Mouse (Mus musculus) liver, postnatal 0 days (tissue): ENCODE measurements around the gene Mterf1a. TPM values are rescaled to one million over a fixed set of nuclear protein-coding genes. Genes with fewer than 3 reads are reported as not detected.
A peak's percentile ranks its signal among the peaks of the same experiment; 100 is the strongest.

Source experiments
- ATAC-seq: fragments of 200-750 bp; cut with Nextera tagmentation; 2 replicates; pipeline ENCODE4 v1.8.0; 2017; ENCODE audit warnings: mild to moderate bottlenecking, moderate library complexity
- DNase-seq: peaks from one replicate; pipeline ENCODE4 v3.0.0-alpha.2; 2016
- H3K27ac ChIP-seq: fragments of 300-500 bp; sonication (generic); 2 replicates; pipeline ENCODE4 v1.5.1; 2014; ENCODE audit warnings: antibody characterized with exemption, moderate library complexity, mild to moderate bottlenecking, low read depth
- H3K27me3 ChIP-seq: fragments of 300-500 bp; sonication (generic); 2 replicates; pipeline ENCODE4 v1.6.1; 2014; ENCODE audit warnings: low read length, control low read depth, mixed read lengths; ENCODE audit not compliant: insufficient read depth
- H3K36me3 ChIP-seq: fragments of 300-500 bp; sonication (generic); replicated peaks from 2 replicates; pipeline ENCODE4 v1.6.1; 2014; ENCODE audit warnings: mild to moderate bottlenecking, control low read depth, low read length, moderate library complexity, mixed read lengths; ENCODE audit not compliant: insufficient read depth
- H3K4me1 ChIP-seq: fragments of 300-500 bp; sonication (generic); 2 replicates; pipeline ENCODE4 v1.6.1; 2014; ENCODE audit warnings: antibody characterized with exemption, mild to moderate bottlenecking, control low read depth; ENCODE audit not compliant: insufficient read depth
- H3K4me2 ChIP-seq: fragments of 300-500 bp; sonication (generic); 2 replicates; pipeline ENCODE4 v1.6.1; 2014; ENCODE audit warnings: low read depth, mild to moderate bottlenecking, low read length, moderate library complexity, mixed read lengths
- H3K4me3 ChIP-seq: fragments of 300-500 bp; sonication (generic); 2 replicates; pipeline ENCODE4 v1.5.1; 2014; ENCODE audit warnings: low read depth, low read length
- H3K9ac ChIP-seq: fragments of 300-500 bp; sonication (generic); replicated peaks from 2 replicates; pipeline ENCODE4 v1.6.1; 2014; ENCODE audit warnings: mild to moderate bottlenecking, moderate library complexity
- H3K9me3 ChIP-seq: fragments of 300-500 bp; sonication (generic); 2 replicates; pipeline ENCODE4 v1.6.1; 2016; ENCODE audit warnings: mild to moderate bottlenecking, control low read depth, low read length, mixed read lengths
- CTCF ChIP-seq: sonication (generic); IDR thresholded peaks from 2 replicates; pipeline ENCODE4 v1.5.1; 2016; ENCODE audit warnings: antibody characterized with exemption, low read depth
- EP300 ChIP-seq: IDR thresholded peaks from 2 replicates; pipeline ENCODE4 v1.6.1; 2016; ENCODE audit warnings: antibody characterized with exemption, low read depth, mild to moderate bottlenecking
- WGBS: fragments of 180-500 bp; shearing (Covaris S2); extraction: QIAGEN DNeasy Blood & Tissue Kit; methylation state at CpG from one replicate; pipeline ENCODE4 v1.1.7; 2014; ENCODE audit not compliant: insufficient replicate concordance; 5-methylcytosine and 5-hydroxymethylcytosine counted together
- polyA plus RNA-seq: library from polyadenylated mRNA; unstranded; fragments of >200 nt; fragmentation: Nextera tagmentation; extraction: Ambion mirVana; gene quantifications from 2 replicates; pipeline ENCODE4 v1.2.1, GENCODE M21; 2015

The Mterf1a gene
- polyA plus RNA-seq, 1 experiment from 2014 or later: 3.3 TPM

- DNase-seq: no peak
Measured at GRCm38 (mm10) chr5:3935266-3935665, 41.5 kb upstream of the Mterf1a start.

GRCm38 (mm10) chr5:3933551-3933950 is 39.8 kb upstream of the Mterf1a start:
- Histone ChIP-seq H3K27me3 (no peaks in the 10 kb centered on the region), H3K36me3 (no peaks in the 10 kb centered on the region), H3K9me3 (no peaks in the 10 kb centered on the region), H3K4me1 (peaks cover 30% of the 10 kb centered on the region), H3K27ac (no peak overlapping the region), H3K4me3 (no peak overlapping the region), H3K9ac (no peak overlapping the region), H3K4me2 (no peak overlapping the region)
- DNase-seq: no peak
- ATAC-seq: no peak
- 86% methylated on average over 3 of the region's 3 CpGs for WGBS
- TF ChIP-seq CTCF: no peak
- no peak for TF ChIP-seq EP300

More at GRCm38 (mm10) chr5:3935266-3935665, 41.5 kb upstream of the Mterf1a start:
- Histone ChIP-seq H3K9me3 (peaks cover 2% of the 10 kb centered on the region; the same call in 1 of the 2 replicates), H3K27ac (peak overlapping the region; percentile 44), H3K9ac (no peak overlapping the region), H3K4me2 (no peak overlapping the region), H3K4me1 (peaks cover 29% of the 10 kb centered on the region), H3K27me3 (no peaks in the 10 kb centered on the region), H3K4me3 (no peak overlapping the region), H3K36me3 (no peaks in the 10 kb centered on the region)
- 78% methylated on average over 5 of the region's 5 CpGs for WGBS
- no peak for TF ChIP-seq CTCF
- no peak for TF ChIP-seq EP300
- no peak for ATAC-seq

GRCm38 (mm10) chr5:3931636-3932035 is 37.9 kb upstream of the Mterf1a start:
- 77% methylated on average over 3 of the region's 3 CpGs for WGBS

GRCm38 (mm10) chr5:3930760-3931159 is 37.0 kb upstream of the Mterf1a start:
- H3K27me3 ChIP-seq: no peaks in the 10 kb centered on the region
- peaks cover 21% of the 10 kb centered on the region for H3K4me1 ChIP-seq
- H3K36me3 ChIP-seq: no peaks in the 10 kb centered on the region
- no peak for TF ChIP-seq CTCF
- TF ChIP-seq EP300: no peak
- H3K9me3 ChIP-seq: no peaks in the 10 kb centered on the region
- H3K4me2 ChIP-seq: no peak overlapping the region
- no peak overlapping the region for H3K4me3 ChIP-seq
- DNase-seq (no peak), ATAC-seq (no peak)
- no peak overlapping the region for H3K9ac ChIP-seq
- H3K27ac ChIP-seq: no peak overlapping the region
- WGBS: 73% methylated on average over 5 of the region's 5 CpGs

More at GRCm38 (mm10) chr5:3931636-3932035, 37.9 kb upstream of the Mterf1a start:
- TF ChIP-seq EP300 (no peak), CTCF (0 out of 2 replicates have a peak, but pooled peaks have one; percentile 7)
- peak; percentile 57 for ATAC-seq
- Histone ChIP-seq H3K9ac (no peak overlapping the region), H3K4me1 (peaks cover 24% of the 10 kb centered on the region), H3K27ac (peak overlapping the region; percentile 44; the same call in 1 of the 2 replicates), H3K9me3 (no peaks in the 10 kb centered on the region), H3K4me3 (no peak overlapping the region), H3K27me3 (no peaks in the 10 kb centered on the region), H3K4me2 (no peak overlapping the region), H3K36me3 (no peaks in the 10 kb centered on the region)
- DNase-seq: no peak

- 0% methylated on average over 12 of the region's 12 CpGs for WGBS
- peak; percentile 33 for ATAC-seq
- DNase-seq: peak; percentile 45
Measured at GRCm38 (mm10) chr5:3928690-3929046, 34.9 kb upstream of the Mterf1a start.

GRCm38 (mm10) chr5:3927801-3928689 is 34.3 kb upstream of the Mterf1a start, which contains the start of gene Akap9:
Akap9 (plus strand) TSS chr5:3928054.
- DNase-seq (peak; percentile 82), ATAC-seq (peak; percentile 86)
- Histone ChIP-seq H3K9ac (peak within 1 kb of the TSS; percentile 90), H3K27ac (peak within 1 kb of the TSS; percentile 92), H3K4me1 (peaks cover 18% of the 10 kb centered on the region), H3K27me3 (no peaks in the 10 kb centered on the region), H3K9me3 (no peaks in the 10 kb centered on the region), H3K4me3 (peak within 1 kb of the TSS; percentile 86), H3K36me3 (no peaks in the 10 kb centered on the region), H3K4me2 (peak within 1 kb of the TSS; percentile 90)
- TF ChIP-seq CTCF (no peak), EP300 (no peak)
- WGBS: under 1% methylated on average over 46 of the region's 82 CpGs

More at GRCm38 (mm10) chr5:3928690-3929046, 34.9 kb upstream of the Mterf1a start:
- H3K4me3 ChIP-seq: peak overlapping the region; percentile 86
- peak overlapping the region; percentile 90 for H3K9ac ChIP-seq
- H3K36me3 ChIP-seq: no peaks in the 10 kb centered on the region
- H3K27me3 ChIP-seq: no peaks in the 10 kb centered on the region
- peak overlapping the region; percentile 92 for H3K27ac ChIP-seq
- TF ChIP-seq EP300: no peak
- peak overlapping the region; percentile 90 for H3K4me2 ChIP-seq
- H3K4me1 ChIP-seq: peaks cover 18% of the 10 kb centered on the region
- no peaks in the 10 kb centered on the region for H3K9me3 ChIP-seq
